ENCODE assay signal across 7 mouse cellular contexts in genomic region chr17:23960084-23960738, GRCm38 (mm10). TPM values are rescaled to one million over a fixed set of nuclear protein-coding genes. Genes with fewer than 3 reads are reported as not detected.
A peak's percentile ranks its signal among the peaks of the same experiment; 100 is the strongest.
DNase-seq lines count a peak whose midpoint lies in the region; ATAC-seq lines count a peak whose summit lies in the region.

No protein-coding gene starts in this region.

- peak; percentile 62 for DNase-seq in adrenal gland, adult 8-10 months
- peak; percentile 90 for DNase-seq in embryo, embryonic 11 days
- peak; percentile 46 for DNase-seq in gastrocnemius, postnatal 25 days
- DNase-seq in intestine, embryonic 14.5 days (ENCODE audit: low spot score) = peak; percentile 92
- DNase-seq in left cerebral cortex, postnatal 10 days (ENCODE audit: extremely low spot score in 1 of 2, low spot score in 2 of 2) = peak; percentile 80
- DNase-seq in midbrain, embryonic 10.5 days (ENCODE audit: low spot score) = peak; percentile 86
- DNase-seq in right cerebral cortex, postnatal 4 days = peak; percentile 72

- intact Hi-C loops in left cerebral cortex, postnatal 10 days (cut with DNase I) = loop anchor here (5.0 kb wide), 3 partner anchors 88 to 183 kb away; no protein-coding TSS in a partner anchor

- H3K4me1 ChIP-seq in intestine, embryonic 14.5 days (replicated peaks; ENCODE audit: control insufficient read depth, insufficient read depth, low read length) = 0 out of 2 replicates have a peak, but pooled peaks cover 3% of the 10 kb centered on the region
- peaks cover 5% of the 10 kb centered on the region; the same call in 1 of the 2 replicates for H3K4me1 ChIP-seq in midbrain, embryonic 10.5 days

- 40% methylated on average over 3 of the region's 3 CpGs for WGBS in intestine, embryonic 14.5 days
- WGBS in midbrain, embryonic 10.5 days = 41% methylated on average over 3 of the region's 3 CpGs

- H3K27me3 ChIP-seq in intestine, embryonic 14.5 days (replicated peaks; ENCODE audit: control insufficient read depth, insufficient read depth, low read length) = no peaks in the 10 kb centered on the region
- H3K27me3 ChIP-seq in midbrain, embryonic 10.5 days (ENCODE audit: low read depth, poor library complexity, severe bottlenecking) = peaks cover 3% of the 10 kb centered on the region; the same call in 1 of the 2 replicates

- H3K4me3 ChIP-seq in intestine, embryonic 14.5 days (ENCODE audit: low read depth, low read length) = no peak overlapping the region
- no peak overlapping the region for H3K4me3 ChIP-seq in midbrain, embryonic 10.5 days

- no peaks in the 10 kb centered on the region for H3K9me3 ChIP-seq in intestine, embryonic 14.5 days (ENCODE audit: control insufficient read depth, low read length)
- no peaks in the 10 kb centered on the region for H3K9me3 ChIP-seq in midbrain, embryonic 10.5 days (replicated peaks)

- H3K9ac ChIP-seq in intestine, embryonic 14.5 days (ENCODE audit: low read length) = no peak overlapping the region

- no peak overlapping the region for H3K27ac ChIP-seq in intestine, embryonic 14.5 days (ENCODE audit: low read depth)
- H3K27ac ChIP-seq in midbrain, embryonic 10.5 days (replicated peaks) = peak overlapping the region; percentile 72

- no peaks in the 10 kb centered on the region for H3K36me3 ChIP-seq in intestine, embryonic 14.5 days (ENCODE audit: control insufficient read depth, insufficient read depth, low read length)
- no peaks in the 10 kb centered on the region for H3K36me3 ChIP-seq in midbrain, embryonic 10.5 days

- H3K4me2 ChIP-seq in intestine, embryonic 14.5 days (ENCODE audit: low read length) = no peak overlapping the region

- peak; percentile 91 for ATAC-seq in intestine, embryonic 14.5 days (replicated peaks; ENCODE audit: low FRiP score, low TSS enrichment, low read depth)

RNA-seq across cellular contexts. Expression of gene Sbpl, which starts 5.1 kb away (rescaled TPM):
- total RNA-seq in adrenal gland, adult 8-10 months (2022) = not detected
- not detected for total RNA-seq in gastrocnemius, postnatal 25 days (2021)
- not detected in 2 replicates for polyA plus RNA-seq in intestine, embryonic 14.5 days (2014; fragmentation: Nextera tagmentation; extraction: Ambion mirVana)
- not detected for total RNA-seq in left cerebral cortex, postnatal 10 days (2021)
- polyA plus RNA-seq in midbrain, embryonic 10.5 days (2016; fragmentation: Nextera tagmentation; extraction: Ambion mirVana) = not detected in 2 replicates

RNA-seq across cellular contexts. Expression of gene Sbp, which starts 18.7 kb away (rescaled TPM):
- not detected for total RNA-seq in adrenal gland, adult 8-10 months (2022)
- total RNA-seq in gastrocnemius, postnatal 25 days (2021) = not detected
- not detected in 2 replicates for polyA plus RNA-seq in intestine, embryonic 14.5 days (2014; fragmentation: Nextera tagmentation; extraction: Ambion mirVana)
- total RNA-seq in left cerebral cortex, postnatal 10 days (2021) = not detected
- polyA plus RNA-seq in midbrain, embryonic 10.5 days (2016; fragmentation: Nextera tagmentation; extraction: Ambion mirVana) = not detected in 2 replicates

RNA-seq across cellular contexts. Expression of gene Prss30, which starts 20.2 kb away (rescaled TPM):
- total RNA-seq in adrenal gland, adult 8-10 months (2022) = under 1 TPM in 3 of 4 experiments, not detected in 1; 0.19 to 0.41 (median 0.31) TPM
- total RNA-seq in gastrocnemius, postnatal 25 days (2021) = not detected
- polyA plus RNA-seq in intestine, embryonic 14.5 days (2014; fragmentation: Nextera tagmentation; extraction: Ambion mirVana) = 0.12 TPM in 1 of 2 replicates, not detected in the other
- under 1 TPM in 1 of 2 experiments, not detected in 1; 0.30 TPM for total RNA-seq in left cerebral cortex, postnatal 10 days (2021)
- not detected in 2 replicates for polyA plus RNA-seq in midbrain, embryonic 10.5 days (2016; fragmentation: Nextera tagmentation; extraction: Ambion mirVana)

RNA-seq across cellular contexts. Expression of gene Prss22, which starts 37.7 kb away (rescaled TPM):
- not detected for total RNA-seq in adrenal gland, adult 8-10 months (2022)
- not detected for total RNA-seq in gastrocnemius, postnatal 25 days (2021)
- polyA plus RNA-seq in intestine, embryonic 14.5 days (2014; fragmentation: Nextera tagmentation; extraction: Ambion mirVana) = not detected in 2 replicates
- total RNA-seq in left cerebral cortex, postnatal 10 days (2021) = under 1 TPM; 0.53 to 0.69 TPM
- polyA plus RNA-seq in midbrain, embryonic 10.5 days (2016; fragmentation: Nextera tagmentation; extraction: Ambion mirVana) = 0.26 TPM in 2 replicates

RNA-seq across cellular contexts. Expression of gene Dcpp3, which starts 43.0 kb away (rescaled TPM):
- not detected for total RNA-seq in adrenal gland, adult 8-10 months (2022)
- not detected for total RNA-seq in gastrocnemius, postnatal 25 days (2021)
- not detected in 2 replicates for polyA plus RNA-seq in intestine, embryonic 14.5 days (2014; fragmentation: Nextera tagmentation; extraction: Ambion mirVana)
- total RNA-seq in left cerebral cortex, postnatal 10 days (2021) = not detected
- not detected in 2 replicates for polyA plus RNA-seq in midbrain, embryonic 10.5 days (2016; fragmentation: Nextera tagmentation; extraction: Ambion mirVana)
